Mouse (Mus musculus): ENCODE measurements around the gene Pick1. TPM values are rescaled to one million over a fixed set of nuclear protein-coding genes. Genes with fewer than 3 reads are reported as not detected.

Gene Pick1
- polyA plus RNA-seq, 1 experiment from 2014 or later: 25.8 TPM

DNA sequence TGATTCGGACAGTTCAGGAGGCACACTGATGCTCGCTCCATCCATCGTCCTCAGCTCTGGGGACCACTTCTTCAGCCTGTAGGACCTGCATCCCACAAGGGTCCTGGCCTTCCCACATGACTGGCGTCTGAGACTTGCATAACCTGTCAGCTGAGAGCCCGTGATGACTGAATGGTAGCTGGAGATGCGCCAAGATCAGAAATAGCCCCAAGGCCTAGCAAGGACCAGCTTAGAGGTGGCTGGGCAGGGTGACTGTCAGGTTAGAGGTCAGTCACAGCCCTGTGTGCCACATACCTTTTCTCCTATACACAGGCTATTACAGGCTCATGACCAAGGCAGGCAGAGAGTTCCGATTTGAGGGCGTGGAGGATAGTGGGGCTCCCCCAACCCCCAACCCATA lies 33.5 kb upstream of the Pick1 start:
- 78% methylated on average over 8 of the region's 8 CpGs for WGBS
- no peak for ATAC-seq (ENCODE audit: low FRiP score, low TSS enrichment)

DNA sequence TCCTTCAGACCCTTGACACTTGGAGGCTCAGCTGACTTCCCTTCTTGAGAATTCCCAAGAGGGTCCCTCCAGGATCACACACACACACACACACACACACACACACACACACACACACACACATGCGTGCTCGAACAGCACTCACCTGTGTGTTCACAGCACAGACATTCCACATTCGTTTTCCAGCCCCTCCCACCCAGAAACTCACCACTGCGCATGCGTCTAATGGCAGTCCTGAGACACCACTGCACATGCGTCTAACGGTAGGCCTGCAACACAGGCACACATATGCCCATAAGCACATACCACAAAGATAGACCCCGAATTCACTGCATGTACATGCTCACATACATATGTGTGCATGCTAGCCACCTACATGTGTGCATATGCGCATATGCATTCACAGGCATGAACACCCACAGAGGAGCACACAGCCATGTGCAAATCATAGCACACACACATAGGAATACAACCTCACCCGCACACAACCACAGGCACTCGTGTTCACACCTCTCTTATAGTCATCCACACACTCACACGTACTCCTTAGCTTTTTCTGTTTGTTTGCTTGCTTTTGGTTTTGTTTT lies 29.5 kb upstream of the Pick1 start:
- H3K4me1 ChIP-seq (ENCODE audit: control insufficient read depth, insufficient read depth, low read length): peaks cover 3% of the 10 kb centered on the region
- 91% methylated on average over 12 of the region's 12 CpGs for WGBS
- no peak overlapping the region for H3K4me3 ChIP-seq (ENCODE audit: low read length)
- H3K27me3 ChIP-seq (ENCODE audit: control insufficient read depth, insufficient read depth, low read length): no peaks in the 10 kb centered on the region
- H3K9me3 ChIP-seq (ENCODE audit: control insufficient read depth, low read length): no peaks in the 10 kb centered on the region
- no peak overlapping the region for H3K27ac ChIP-seq (ENCODE audit: low read depth, low read length)
- no peak overlapping the region for H3K9ac ChIP-seq (ENCODE audit: low read depth, low read length)
- H3K36me3 ChIP-seq (ENCODE audit: control insufficient read depth, insufficient read depth, low read length): no peaks in the 10 kb centered on the region
- no peak overlapping the region for H3K4me2 ChIP-seq (replicated peaks; ENCODE audit: low read depth, low read length)
- ATAC-seq (ENCODE audit: low FRiP score, low TSS enrichment): no peak

More for the DNA sequence above, 33.5 kb upstream of the Pick1 start:
- H3K36me3 ChIP-seq (ENCODE audit: control insufficient read depth, insufficient read depth, low read length): no peaks in the 10 kb centered on the region
- H3K4me1 ChIP-seq (ENCODE audit: control insufficient read depth, insufficient read depth, low read length): 0 out of 2 replicates have a peak, but pooled peaks cover 6% of the 10 kb centered on the region
- H3K27me3 ChIP-seq (ENCODE audit: control insufficient read depth, insufficient read depth, low read length): no peaks in the 10 kb centered on the region
- H3K9me3 ChIP-seq (ENCODE audit: control insufficient read depth, low read length): no peaks in the 10 kb centered on the region
- no peak overlapping the region for H3K4me2 ChIP-seq (replicated peaks; ENCODE audit: low read depth, low read length)
- H3K9ac ChIP-seq (ENCODE audit: low read depth, low read length): no peak overlapping the region
- no peak overlapping the region for H3K4me3 ChIP-seq (ENCODE audit: low read length)
- H3K27ac ChIP-seq (ENCODE audit: low read depth, low read length): no peak overlapping the region

DNA sequence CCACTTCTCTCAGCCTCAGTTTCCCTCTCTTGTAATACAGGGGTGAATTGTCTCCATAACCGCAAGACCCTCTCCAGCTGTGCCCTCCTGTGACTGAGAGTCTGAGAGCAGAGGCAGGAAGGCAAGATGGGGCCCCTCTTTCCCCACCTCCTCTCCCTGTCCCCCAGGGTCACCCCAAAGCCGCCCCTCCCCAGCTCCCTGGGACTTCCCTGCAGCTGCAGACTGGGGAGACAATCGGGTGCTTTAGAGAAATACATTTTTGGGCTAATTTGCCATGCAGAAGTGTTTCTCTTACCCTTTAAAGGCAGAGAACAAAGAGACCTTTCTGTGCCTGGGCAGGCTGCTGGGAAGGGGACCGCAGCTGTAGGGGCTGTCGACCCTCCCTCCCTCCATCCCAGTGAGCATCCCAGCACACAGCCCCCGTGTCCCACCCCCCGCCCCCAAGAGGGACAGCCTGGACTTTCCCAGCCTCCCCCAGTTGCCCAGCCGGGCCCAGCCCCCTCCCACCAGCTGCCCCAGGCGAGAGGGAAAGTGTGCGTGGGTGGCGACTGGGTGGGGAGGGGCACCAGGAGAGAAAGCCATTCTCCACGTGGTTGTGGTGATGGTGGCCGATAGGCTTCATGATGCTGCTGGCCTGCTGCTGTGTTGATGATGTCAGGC lies 27.4 kb upstream of the Pick1 start:
- Histone ChIP-seq H3K27me3 (ENCODE audit: control insufficient read depth, insufficient read depth, low read length) (no peaks in the 10 kb centered on the region), H3K9me3 (ENCODE audit: control insufficient read depth, low read length) (no peaks in the 10 kb centered on the region), H3K4me3 (ENCODE audit: low read length) (no peak overlapping the region), H3K27ac (ENCODE audit: low read depth, low read length) (no peak overlapping the region), H3K36me3 (ENCODE audit: control insufficient read depth, insufficient read depth, low read length) (no peaks in the 10 kb centered on the region), H3K4me2 (replicated peaks; ENCODE audit: low read depth, low read length) (no peak overlapping the region), H3K9ac (ENCODE audit: low read depth, low read length) (peak overlapping the region; percentile 28; the same call in 1 of the 2 replicates), H3K4me1 (ENCODE audit: control insufficient read depth, insufficient read depth, low read length) (peaks cover 3% of the 10 kb centered on the region)
- WGBS: 18% methylated on average over 13 of the region's 13 CpGs
- 0 out of 2 replicates have a peak, but pooled peaks have one; percentile 38 for ATAC-seq (ENCODE audit: low FRiP score, low TSS enrichment)

DNA sequence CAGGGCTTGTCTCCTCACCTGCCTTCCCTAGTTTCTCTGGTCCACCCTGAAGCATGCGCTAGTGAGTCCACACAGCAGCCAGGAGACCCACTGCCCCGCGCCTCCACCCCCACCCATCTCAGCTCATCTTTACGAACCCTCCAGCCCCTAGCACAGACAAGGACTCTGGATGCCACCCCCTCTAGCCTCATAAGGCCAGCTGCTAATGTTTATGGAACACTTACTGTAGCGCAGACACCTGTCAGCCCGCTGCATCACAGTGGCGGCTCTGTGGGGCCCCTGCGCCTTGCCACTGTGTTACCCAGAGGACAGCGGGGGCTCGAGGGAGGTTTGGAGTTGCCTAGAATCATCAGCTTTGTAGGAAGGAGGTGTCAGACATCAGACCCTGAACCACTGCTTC lies 26.4 kb upstream of the Pick1 start:
- Histone ChIP-seq H3K27ac (ENCODE audit: low read depth, low read length) (no peak overlapping the region), H3K9me3 (ENCODE audit: control insufficient read depth, low read length) (no peaks in the 10 kb centered on the region), H3K4me3 (ENCODE audit: low read length) (no peak overlapping the region), H3K27me3 (ENCODE audit: control insufficient read depth, insufficient read depth, low read length) (no peaks in the 10 kb centered on the region), H3K9ac (ENCODE audit: low read depth, low read length) (no peak overlapping the region), H3K4me2 (replicated peaks; ENCODE audit: low read depth, low read length) (no peak overlapping the region; the same call in 1 of the 2 replicates), H3K36me3 (ENCODE audit: control insufficient read depth, insufficient read depth, low read length) (no peaks in the 10 kb centered on the region), H3K4me1 (ENCODE audit: control insufficient read depth, insufficient read depth, low read length) (peaks cover 3% of the 10 kb centered on the region)
- WGBS: 35% methylated on average over 10 of the region's 10 CpGs
- ATAC-seq (ENCODE audit: low FRiP score, low TSS enrichment): no peak

DNA sequence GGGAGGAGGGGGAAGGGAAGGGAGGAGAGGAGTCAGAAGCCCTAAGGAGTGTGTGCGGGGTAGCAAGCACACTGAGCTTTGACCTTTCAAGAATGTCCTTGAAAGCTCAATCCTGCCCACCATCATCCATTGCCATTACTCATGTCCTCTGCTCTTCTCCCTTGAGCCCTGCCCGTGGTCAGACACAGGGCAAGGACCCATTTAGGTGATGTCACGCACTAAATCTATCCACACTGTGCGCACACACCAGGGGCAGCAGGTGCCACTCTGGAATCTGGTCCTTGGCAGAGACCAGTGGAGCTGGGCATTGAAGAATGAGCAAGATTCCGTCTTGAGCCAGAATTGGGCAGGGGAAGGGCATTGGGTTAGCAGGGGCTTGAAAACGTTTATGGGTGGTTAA lies 20.8 kb upstream of the Pick1 start:
- ATAC-seq (ENCODE audit: low FRiP score, low TSS enrichment): no peak
- no peaks in the 10 kb centered on the region for H3K36me3 ChIP-seq (ENCODE audit: control insufficient read depth, insufficient read depth, low read length)
- no peak overlapping the region for H3K4me3 ChIP-seq (ENCODE audit: low read length)
- no peaks in the 10 kb centered on the region for H3K9me3 ChIP-seq (ENCODE audit: control insufficient read depth, low read length)
- H3K27me3 ChIP-seq (ENCODE audit: control insufficient read depth, insufficient read depth, low read length): no peaks in the 10 kb centered on the region
- H3K4me2 ChIP-seq (replicated peaks; ENCODE audit: low read depth, low read length): no peak overlapping the region
- H3K4me1 ChIP-seq (ENCODE audit: control insufficient read depth, insufficient read depth, low read length): 0 out of 2 replicates have a peak, but pooled peaks cover 8% of the 10 kb centered on the region
- WGBS: 64% methylated on average over 6 of the region's 6 CpGs
- H3K27ac ChIP-seq (ENCODE audit: low read depth, low read length): no peak overlapping the region
- no peak overlapping the region for H3K9ac ChIP-seq (ENCODE audit: low read depth, low read length)

DNA sequence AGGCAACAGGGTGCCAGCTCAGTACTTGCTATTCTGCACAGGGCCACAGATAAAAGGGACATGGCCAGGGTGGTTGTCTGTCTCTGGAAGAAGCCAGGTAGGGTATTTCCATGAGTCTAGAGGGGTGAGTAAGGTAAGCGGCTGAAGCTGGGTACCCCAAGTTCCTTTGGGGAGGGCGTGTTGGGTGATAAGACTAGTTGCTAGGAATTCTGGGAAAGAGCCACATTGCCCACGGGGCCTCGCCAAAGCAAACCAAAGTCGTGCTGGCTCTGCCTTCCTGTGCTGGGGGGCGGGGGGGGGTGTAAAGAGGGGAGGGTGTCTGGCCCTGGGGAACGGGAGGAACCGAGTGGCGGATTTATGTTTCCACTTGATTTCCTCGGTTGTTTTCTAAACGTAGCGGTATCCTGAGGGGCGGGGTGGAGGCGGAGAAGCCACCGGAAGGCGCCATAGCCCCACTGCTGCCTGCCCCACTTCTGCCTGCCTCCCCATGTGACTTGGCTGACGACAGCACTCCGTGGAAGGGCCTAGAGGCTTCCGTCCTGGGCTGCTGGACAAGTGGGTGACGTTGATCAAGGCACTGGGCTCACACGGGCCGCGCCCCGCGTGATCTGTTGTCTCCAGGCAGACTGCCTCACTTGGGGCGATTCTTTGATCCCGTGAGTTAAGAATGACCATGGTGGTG lies 20.1 kb upstream of the Pick1 start:
- 73% methylated on average over 27 of the region's 27 CpGs for WGBS

DNA sequence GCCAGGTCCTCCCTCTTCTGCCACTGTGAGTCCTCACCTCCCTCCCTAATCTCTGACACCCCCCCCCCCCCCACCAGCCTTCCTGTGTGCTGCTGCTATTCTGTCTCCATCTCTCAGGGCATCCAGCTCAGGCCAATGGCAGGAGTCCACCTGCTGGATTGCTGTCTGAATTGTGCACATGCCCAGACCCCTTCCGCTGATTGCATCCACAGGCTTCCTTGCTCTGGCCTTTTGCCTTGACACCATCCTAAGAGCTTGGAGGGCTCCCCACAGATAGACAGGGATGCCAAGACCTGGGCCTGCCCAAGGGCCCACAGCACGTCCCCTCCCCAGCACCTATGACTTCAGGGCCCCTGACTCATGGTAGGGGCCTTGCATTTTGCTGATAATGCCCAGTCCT lies 18.6 kb upstream of the Pick1 start:
- Histone ChIP-seq H3K9me3 (ENCODE audit: control insufficient read depth, low read length) (no peaks in the 10 kb centered on the region), H3K9ac (ENCODE audit: low read depth, low read length) (no peak overlapping the region), H3K4me2 (replicated peaks; ENCODE audit: low read depth, low read length) (no peak overlapping the region), H3K4me3 (ENCODE audit: low read length) (no peak overlapping the region), H3K36me3 (ENCODE audit: control insufficient read depth, insufficient read depth, low read length) (no peaks in the 10 kb centered on the region), H3K27ac (ENCODE audit: low read depth, low read length) (no peak overlapping the region), H3K4me1 (ENCODE audit: control insufficient read depth, insufficient read depth, low read length) (0 out of 2 replicates have a peak, but pooled peaks cover 8% of the 10 kb centered on the region), H3K27me3 (ENCODE audit: control insufficient read depth, insufficient read depth, low read length) (no peaks in the 10 kb centered on the region)
- 78% methylated on average over 2 of the region's 2 CpGs for WGBS
- ATAC-seq (ENCODE audit: low FRiP score, low TSS enrichment): no peak

More for the DNA sequence above, 20.1 kb upstream of the Pick1 start:
- no peaks in the 10 kb centered on the region for H3K27me3 ChIP-seq (ENCODE audit: control insufficient read depth, insufficient read depth, low read length)
- H3K4me1 ChIP-seq (ENCODE audit: control insufficient read depth, insufficient read depth, low read length): 0 out of 2 replicates have a peak, but pooled peaks cover 8% of the 10 kb centered on the region
- no peak overlapping the region for H3K4me2 ChIP-seq (replicated peaks; ENCODE audit: low read depth, low read length)
- no peak overlapping the region for H3K27ac ChIP-seq (ENCODE audit: low read depth, low read length)
- H3K9ac ChIP-seq (ENCODE audit: low read depth, low read length): no peak overlapping the region
- no peaks in the 10 kb centered on the region for H3K9me3 ChIP-seq (ENCODE audit: control insufficient read depth, low read length)
- H3K4me3 ChIP-seq (ENCODE audit: low read length): no peak overlapping the region
- H3K36me3 ChIP-seq (ENCODE audit: control insufficient read depth, insufficient read depth, low read length): no peaks in the 10 kb centered on the region
- no peak for ATAC-seq (ENCODE audit: low FRiP score, low TSS enrichment)

DNA sequence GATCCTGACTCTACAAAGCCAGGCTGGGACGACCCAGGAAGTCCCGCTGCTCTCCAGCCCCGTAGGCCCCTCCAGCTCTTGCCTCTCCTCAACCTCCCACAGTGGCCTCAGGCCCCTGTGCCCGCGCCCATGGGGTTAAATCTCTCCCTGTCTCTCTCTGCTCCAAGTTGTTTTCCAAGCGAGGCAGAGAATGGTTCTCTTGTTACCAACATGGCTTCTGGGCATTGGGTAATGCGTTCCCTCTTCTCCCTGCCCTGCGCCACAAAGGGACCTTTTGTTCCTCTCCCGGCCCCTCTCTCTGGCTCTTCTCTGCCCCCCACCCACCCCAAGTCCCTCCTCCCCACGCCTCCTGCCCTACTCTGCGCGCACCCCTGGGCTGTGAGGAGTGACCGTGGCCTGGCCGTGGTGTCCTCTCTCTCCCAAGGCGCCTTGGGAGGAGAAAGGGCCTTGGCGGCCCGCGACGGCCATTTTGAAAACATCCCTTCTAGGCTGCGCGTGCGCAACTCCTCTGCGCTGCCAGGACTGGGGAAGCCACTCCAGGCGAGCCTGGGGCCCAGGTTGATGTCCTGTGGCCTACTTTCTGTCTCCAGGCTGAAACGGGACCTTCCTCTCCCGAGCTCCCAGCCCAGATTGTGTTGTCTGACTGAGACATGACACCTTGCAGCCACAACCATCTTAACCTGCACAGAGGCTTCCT lies 16.1 kb upstream of the Pick1 start:
- no peak overlapping the region for H3K27ac ChIP-seq (ENCODE audit: low read depth, low read length)

More for the DNA sequence above, 16.1 kb upstream of the Pick1 start:
- no peaks in the 10 kb centered on the region for H3K9me3 ChIP-seq (ENCODE audit: control insufficient read depth, low read length)
- H3K4me3 ChIP-seq (ENCODE audit: low read length): no peak overlapping the region
- H3K36me3 ChIP-seq (ENCODE audit: control insufficient read depth, insufficient read depth, low read length): no peaks in the 10 kb centered on the region
- H3K4me2 ChIP-seq (replicated peaks; ENCODE audit: low read depth, low read length): no peak overlapping the region
- H3K27me3 ChIP-seq (ENCODE audit: control insufficient read depth, insufficient read depth, low read length): no peaks in the 10 kb centered on the region
- no peak for ATAC-seq (ENCODE audit: low FRiP score, low TSS enrichment)
- H3K4me1 ChIP-seq (ENCODE audit: control insufficient read depth, insufficient read depth, low read length): 0 out of 2 replicates have a peak, but pooled peaks cover 8% of the 10 kb centered on the region
- H3K9ac ChIP-seq (ENCODE audit: low read depth, low read length): no peak overlapping the region
- 82% methylated on average over 26 of the region's 26 CpGs for WGBS
